Mouse (Mus musculus) spleen, postnatal 36 days (tissue): ENCODE measurements at regions not wholly inside any gene's neighbourhood (a gene's known extent, or its start where the extent isn't known, plus 50 kb on each side); places are given as distances from the start of the nearest gene placed in this dataset.

Experiments used
- DNase-seq, 2 experiments: peaks; one replicate each; pipeline ENCODE4 v3.0.0; 2022; ENCODE audit warnings: low spot score in 2 of 2, mixed read lengths in 1 of 2

DNA sequence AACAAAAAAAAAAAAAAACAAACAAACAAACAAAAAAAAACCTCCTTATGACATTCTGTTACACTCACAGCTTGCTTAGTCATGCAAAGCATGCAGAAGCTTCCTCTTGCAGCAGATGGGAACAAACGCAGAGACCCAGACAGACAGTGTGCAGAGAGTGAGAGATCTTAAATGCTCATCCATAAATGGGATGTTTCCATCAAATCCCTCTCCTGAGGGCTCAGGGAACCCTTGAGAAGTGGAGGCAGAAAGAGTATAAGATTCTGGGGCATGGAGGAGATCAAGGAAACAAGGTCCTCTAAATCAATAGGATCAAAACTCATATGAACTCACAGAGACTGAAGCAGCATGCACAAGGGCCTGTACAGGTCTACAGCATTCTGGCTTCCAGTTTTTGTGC, 52.5 kb downstream of the Adm start:
- DNase-seq, result no peak

DNA sequence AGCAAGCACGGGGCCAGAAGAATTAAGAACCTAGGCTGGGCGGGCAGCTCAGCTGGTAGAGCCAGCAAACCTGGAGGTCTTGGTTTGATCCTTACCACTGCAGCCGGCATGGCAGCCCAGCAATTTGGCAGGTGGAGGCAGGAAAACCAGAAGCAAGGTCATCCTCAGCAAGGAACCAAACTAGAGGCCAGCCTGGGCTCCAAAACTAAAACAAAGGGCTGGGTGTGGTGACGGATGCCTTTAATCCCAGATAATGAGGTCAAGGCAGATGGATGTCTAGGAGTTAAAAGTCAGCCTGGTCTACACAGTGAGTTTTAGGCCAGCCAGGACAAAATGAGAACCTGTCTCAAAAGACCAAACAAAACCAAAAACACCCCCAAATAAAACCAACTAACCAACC, 55.5 kb downstream of the Adm start:
- DNase-seq, result no peak

DNA sequence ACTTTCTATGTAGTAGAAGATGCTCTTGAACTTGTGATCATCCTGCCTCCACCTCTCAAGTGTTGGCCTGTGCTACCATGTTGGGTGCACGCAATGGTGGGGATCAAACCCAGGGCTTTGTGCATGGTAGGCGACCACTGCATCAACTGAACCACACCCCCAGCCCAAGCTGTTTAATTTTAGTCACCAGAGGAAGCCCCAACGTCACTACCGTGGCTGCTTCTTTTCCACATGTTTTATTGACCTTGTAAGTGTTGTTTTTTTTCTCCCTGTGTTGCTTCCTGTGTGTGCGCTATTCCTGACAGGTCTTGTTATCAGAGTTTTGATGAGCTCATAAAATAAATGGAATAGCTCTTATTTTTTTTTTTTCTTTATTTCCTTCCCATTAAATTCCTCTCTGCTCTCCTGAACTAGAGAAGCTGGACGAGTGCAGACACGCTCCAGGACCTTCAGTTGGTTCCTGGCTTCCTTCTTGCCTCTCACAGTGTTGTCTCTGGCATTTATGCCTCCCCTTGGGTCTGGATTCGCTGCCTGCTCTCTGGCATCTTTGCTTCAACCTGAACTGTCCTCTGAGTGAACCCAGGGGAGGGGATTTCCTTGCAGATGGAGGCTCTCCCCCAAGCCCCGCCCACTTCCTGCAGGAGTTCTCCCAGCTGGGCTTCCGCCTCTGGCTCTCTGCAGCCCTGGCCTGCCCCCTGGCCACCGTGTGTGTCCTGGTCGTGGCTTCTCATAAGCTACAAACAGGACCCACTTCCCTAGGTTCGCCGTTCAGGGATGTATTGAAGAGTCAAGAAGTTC, 61.6 kb downstream of the Adm start:
- DNase-seq, result peak; percentile 80 to 83

DNA sequence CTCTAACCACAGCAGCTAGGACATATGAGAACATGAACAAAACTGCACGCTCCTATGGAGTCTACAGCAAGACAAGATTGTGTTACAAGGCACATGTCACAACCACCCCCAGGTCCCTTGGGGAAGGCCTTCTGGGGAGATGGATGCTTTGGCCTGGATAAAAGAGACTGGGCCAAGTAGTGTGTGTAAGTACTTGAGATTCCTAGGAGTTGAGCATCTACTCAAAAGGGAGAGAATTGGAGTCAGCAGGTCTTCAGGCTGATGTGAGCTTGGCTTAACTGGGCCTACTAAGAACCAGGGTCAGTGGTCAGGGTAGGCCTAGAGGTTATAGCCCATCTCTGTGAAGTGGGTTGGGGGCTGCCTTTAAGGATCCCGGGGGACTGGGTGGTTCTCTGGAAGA, 62.8 kb downstream of the Adm start:
- DNase-seq, result no peak

DNA sequence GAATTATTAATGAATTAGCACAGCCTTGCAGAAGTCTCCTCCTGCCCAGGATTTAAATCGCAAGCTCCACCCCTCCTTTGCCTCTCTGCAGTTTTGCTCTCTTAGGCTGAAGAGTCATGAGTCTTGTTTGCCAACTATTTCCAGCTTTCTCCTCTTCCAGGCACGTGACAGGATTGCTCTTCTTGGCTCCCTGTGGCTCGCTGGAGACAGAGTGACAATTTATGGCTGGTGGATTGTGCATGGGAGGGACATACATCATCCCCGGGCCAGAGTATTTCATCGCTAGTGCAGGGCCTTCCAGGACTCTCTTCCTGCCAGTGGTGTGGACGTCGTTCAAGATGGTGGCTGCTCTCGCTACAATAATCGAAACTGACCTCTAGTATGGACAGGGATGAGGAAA, 63.4 kb downstream of the Adm start:
- DNase-seq, result no peak

DNA sequence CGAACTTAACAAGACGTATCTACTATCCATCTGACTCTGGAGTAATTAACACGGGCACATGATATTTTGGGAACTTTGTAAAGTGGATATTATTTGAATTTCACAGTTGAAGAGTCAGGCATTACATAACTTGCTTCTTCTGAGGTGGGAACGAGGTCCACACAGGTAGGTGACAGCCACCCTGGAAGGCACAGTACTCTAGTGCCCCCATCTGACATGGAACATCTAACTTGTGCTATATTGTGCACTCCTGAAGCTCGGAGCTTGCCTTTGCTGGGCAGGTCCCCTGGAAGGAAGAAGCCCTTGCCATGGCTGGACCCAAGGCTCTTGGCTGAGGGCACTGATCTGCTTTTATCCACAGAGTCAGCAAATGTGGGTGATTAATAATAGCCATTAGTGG, 66.8 kb downstream of the Adm start:
- DNase-seq, result no peak

DNA sequence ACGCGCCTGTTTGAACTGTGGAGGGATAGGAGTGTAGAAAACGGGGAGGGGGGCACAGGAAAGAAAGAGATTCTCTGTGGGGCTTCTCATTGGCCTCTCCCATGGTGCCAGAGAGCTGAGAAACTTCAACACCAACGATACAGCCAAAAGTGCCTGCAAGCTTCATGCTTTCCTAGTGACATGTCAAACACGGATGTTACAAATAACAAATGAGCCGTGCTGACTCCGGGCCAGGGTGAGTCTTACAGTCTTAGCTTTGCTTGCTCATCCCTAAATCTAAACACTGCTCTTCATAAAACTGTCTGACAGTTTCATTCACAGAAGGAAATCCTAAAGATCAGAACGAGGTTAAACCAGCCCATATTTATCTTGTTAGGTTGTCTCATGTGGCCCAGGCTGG, 68.3 kb downstream of the Adm start:
- DNase-seq, result no peak

DNA sequence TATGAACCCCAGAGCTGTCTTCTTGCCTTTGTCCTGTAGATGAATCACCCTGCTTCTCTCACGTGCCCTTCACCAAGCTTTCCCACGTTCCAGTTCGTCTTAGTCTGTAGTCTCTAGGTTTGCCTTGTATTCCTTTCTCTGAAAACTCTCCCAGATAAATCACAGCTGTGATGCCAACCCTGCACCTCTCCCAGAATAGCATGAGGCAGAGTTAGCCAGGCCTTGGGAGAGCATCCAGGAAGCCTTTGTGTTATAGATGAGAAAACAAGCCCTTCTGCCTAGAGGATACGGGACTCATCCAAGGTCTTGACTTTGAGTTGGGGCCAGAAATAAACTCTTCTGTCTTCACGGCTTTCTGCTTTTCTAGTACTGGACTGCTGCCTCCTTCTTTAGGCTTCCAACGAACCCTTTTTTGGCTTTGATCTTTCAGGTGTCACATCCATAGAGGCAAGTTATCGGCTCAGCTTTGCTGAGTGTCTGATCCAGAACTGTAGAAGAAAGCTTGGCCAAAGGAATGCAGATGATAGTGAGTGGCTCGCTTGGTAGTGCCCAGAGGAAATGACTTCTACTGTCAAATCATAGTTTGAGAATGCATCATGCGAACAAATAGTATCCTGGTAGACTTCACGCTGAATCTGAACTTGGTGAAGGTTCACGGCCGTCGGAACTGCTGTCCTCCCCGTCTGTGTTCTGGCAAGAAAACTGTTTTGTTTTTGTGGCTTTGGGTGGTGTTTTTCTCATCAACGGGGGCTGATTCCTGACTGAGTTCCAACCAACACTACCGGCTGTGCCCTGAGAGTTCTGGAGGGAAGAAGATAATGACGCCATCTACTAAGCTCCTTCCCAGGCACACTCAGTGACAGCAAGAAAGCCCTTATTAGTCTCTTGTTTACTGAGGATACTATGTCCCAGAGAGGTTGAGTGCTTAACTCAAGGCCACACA, 69.5 kb upstream of the Ampd3 start:
- no peak for DNase-seq

DNA sequence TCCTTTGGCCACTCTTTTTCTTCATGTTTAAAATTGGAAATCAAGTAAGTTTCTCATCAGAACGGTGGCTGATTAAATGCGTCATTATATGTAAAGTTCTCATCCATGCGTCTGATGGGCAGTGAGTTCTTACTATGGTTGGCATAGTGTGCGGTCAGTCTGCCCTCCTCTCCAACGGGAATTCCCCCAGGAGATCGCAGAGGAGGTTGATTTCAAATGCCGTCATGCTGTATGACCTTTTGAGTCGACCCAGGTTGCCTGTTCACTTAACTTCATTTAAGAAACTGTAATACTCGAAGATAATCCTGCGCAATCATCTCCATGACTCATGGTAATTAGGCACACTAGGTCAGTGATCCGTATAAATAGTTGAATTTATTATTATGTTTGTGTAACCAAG, 68.4 kb upstream of the Ampd3 start:
- DNase-seq, result no peak

DNA sequence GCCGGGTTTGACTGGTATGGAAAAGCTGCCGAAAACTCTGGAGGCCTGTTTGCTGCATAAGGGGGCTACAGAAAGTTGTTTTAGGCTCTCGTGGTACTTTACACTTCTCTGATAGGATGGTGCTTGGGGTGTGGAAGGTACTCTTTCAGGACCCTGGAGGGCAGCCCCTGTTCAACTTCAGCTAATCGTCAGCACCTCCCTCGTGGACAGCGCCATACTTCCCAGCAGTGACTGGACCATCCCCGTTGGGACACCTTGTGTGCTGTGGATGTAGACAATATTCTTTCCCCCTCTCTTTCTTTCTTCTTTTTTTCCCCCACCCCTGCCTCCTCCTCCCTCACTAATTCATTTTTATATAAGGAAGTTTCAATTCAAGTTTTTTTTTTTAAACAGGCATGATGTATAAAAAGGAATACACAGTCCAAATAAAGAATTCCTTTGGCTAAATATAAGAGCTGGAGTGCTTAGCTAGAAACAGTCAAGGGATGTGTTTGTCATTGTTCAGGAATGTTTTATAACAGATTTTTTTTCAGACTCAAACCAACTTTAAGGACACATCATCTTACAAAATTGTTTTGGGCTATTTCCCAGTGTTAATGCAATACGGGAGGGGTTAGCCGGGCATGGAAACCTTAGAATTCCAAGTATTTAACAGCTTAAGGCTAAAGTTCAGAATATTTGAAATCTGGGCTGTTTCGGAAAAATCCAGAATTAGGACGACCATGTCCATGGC, 66.2 kb upstream of the Ampd3 start:
- DNase-seq, result no peak

DNA sequence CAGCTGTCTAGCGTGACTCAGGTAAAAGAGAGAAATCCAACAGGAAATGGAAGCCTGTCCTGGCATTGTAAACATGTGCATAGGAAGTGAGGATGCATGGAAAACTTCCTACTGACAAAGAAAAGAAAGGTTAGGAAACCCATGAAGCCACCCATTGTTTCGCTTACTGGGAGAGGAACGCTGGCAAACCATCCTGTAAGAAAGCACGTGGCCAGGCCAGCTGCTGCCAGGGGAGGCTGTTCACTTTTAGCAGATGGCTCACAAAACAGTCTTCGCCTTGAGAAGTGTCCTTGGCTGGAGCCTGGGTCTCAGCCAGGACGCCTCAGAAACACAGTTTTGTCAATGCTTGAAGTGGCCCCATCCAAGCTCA, 65.6 kb upstream of the Ampd3 start:
- no peak for DNase-seq

DNA sequence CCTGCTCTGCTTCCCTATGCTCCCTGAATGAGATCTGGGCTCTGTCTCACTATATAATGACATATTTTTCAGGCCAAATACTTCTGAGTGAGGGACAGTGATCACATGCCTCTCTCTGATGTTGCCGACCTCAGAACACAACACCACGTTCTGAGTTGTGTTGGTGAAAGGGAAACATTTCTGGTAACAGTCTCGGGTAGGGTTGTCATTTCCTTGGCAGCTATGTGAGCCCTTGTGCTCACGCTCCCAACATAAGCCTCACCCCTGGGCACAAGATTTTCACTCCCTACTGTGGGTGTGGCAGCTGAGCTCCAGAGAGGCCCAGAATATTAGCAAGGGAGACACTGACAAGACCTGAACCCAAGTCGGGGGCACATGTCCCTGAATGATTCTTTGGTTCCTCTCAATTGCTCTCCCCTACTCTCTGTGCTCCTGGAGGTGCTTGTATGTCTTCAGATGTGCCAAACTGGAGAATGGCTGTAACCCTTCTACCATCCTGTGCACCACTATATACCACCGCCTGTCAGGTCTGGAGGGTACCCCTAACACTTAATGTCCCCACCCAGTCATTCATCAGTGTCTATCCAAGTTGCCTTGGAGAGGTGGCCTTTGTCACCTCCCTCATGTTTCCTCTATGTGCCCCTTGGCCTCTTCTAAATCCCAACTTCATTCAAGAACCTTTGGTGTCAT, 62.5 kb upstream of the Ampd3 start:
- no peak for DNase-seq

DNA sequence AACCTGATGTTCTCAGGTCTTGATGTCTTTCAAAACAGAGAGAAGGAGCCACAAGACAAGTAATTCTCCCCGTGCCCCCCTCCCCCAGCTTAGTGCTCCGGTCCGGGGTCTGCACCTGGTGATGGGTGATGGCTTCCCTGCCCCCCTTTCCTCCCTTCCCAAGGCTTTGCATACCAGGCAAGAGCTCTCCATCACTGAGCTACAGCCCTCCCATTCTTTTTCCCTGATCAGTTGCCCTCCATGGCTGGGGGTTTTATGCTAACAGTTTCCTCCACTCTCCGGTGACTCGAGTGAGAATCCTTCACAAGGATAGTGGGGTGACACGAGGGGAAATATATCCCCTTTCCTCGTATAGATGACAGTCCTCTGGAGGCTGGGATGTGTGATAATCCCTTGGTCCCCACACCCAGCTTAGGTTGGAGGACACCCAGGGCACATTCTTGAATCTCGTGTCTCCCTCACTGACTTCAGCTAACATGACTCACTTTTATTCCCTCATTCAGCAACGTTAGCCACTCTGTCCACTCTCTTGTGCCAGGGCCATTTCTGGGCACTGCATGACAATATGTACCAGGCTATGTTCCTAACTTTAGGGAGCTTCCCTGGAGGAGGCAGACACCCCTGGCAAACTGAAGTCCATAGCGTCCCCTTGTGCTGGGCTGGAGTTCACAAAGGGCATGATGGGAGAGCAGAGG, 61.9 kb upstream of the Ampd3 start:
- DNase-seq, result no peak

DNA sequence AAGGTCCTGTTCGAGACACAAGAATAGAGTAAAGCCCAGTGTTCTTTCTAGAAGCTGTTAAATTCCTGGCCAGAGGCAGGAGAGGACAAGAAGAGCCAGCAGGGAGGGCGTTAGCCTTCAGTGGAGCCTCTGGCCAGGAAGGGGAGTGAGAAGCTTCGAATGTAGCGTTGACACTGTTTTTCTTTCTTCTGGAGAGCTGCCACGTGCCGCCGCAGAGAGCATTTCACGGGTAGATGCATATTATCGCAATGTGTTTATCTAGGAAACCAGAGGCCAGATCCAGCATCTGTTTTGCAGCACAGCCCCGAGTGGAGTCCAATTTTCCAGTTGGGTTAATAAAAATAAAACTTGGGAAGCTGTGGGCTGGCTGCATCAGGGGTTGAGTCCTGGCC, 61.3 kb upstream of the Ampd3 start:
- no peak for DNase-seq

DNA sequence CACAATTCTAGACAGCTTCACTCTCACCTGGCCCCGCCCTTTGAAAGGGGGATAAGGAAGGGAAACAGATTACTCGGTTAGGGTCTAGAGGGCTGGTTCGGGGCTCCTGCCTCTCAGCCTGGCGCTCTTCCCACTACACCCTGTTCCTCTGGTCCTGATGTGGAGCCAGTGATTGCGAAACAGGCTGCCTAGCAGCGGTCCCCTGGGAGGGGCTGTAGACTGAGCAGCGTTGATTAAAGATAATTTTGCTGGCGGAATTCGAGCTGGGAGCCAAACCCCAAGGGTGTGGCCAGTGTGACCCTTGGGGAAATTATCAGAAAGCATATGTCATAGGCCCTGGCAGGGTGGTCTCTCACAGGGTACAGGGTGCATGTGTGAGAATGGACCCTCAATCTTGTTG, 59.9 kb upstream of the Ampd3 start:
- no peak for DNase-seq

DNA sequence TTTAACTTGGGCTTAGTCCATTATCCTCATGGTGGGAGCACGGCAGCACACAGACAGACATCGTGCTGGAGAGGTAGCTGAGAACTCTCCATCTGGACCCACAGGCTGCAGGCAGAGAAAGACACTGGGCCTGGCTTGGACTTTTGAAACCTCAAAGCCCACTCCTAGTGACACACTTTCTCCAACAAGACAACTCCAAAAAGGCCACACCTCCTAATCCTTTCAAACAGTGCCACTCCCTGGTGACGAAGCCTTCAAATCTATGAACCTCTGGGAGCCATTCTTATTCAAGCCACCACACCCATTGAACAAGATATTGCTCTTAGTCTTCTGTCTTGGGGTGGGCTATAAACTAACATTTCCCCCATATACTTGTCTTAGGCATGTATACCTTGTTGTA, 59.2 kb upstream of the Ampd3 start:
- no peak for DNase-seq

DNA sequence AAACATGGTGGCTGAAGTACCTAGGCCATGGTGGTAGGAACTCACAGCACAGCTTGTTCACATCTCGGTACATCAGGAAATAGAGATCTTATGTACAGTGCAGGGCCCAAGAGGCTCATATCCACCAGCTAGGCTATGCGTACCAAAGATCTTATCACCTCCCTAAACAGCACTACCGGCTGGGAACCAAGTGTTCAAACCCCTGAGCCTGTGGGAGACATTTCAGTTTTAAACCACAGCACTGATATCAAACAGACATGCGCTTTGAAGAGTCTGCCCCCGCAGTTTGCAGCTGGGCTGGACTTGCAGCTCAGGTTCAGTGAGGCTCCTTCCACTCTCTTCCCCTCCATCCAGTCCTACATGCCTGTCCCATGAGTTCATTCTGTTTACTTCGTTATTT, 58.4 kb upstream of the Ampd3 start:
- no peak for DNase-seq

DNA sequence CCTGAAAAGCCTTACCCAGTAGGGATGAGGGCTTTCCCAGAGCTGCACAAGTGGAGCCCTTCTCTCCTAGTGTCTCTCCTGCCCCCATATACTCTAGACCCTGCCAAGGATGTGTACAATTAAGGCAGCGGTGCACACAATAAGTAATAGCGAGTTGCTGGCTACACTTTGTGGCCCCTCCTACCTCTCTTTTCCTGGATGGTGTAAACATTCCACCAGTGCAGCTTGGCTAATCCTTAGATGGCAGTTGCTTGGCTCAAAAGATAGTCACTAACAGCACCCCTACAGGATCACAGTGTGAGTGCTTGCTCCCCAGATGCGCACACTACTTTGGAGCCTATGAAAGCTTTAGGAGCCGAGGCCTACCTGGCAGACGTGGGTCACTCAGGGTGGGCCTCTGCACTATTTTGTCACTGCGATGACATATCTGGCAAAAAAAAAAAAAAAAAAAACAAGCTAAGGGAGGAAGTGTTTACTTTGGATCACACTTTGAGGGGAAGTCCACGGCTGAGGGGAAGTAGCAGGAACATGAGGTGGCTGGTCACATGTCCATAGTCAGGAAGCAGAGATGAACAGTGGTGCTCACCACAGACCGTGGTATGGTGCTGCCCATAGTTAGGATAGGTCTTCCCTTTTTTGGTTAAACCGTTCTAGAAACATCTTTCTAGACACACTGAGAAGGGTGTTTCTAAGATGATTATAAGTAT, 57.6 kb upstream of the Ampd3 start:
- no peak for DNase-seq

DNA sequence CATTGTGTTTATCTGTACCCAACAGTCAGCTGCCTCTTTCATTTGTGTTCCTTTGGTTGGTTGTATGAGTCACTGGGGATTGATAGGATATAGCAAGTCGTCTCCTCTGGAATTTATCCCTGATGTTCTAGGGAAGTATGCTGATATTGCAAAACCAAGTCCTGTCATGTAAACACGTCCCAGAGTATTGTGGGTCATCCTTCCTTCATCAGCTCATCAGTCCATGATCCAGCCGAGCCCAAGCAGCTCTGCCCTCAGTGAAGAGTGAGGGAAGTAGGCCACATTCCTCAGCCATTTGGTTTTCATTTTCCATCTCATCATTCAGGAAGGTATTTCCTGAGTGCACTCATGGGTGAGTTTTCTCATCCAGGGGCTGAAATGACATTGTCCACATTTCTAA, 54.3 kb upstream of the Ampd3 start:
- DNase-seq, result no peak

DNA sequence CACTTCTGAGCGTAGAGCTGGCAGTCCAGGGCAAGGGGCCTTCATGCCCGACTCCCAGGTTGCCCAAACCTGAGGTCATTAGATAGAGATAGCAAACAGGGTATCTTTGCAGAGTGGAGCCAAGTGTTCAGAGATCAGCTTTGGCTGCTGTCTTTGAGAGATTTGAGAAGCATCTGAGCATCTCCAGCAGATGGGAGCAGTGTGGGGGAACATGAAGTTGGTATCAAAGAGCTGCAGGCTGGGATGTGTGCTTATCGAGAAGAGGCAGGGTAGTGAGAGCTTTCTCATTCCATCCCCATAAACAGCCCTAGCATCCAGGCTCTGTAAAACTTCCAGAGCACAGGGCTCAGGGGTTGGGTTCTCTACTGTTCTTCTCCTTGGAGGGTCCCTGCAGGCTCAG, 52.9 kb upstream of the Ampd3 start:
- DNase-seq, result no peak

DNA sequence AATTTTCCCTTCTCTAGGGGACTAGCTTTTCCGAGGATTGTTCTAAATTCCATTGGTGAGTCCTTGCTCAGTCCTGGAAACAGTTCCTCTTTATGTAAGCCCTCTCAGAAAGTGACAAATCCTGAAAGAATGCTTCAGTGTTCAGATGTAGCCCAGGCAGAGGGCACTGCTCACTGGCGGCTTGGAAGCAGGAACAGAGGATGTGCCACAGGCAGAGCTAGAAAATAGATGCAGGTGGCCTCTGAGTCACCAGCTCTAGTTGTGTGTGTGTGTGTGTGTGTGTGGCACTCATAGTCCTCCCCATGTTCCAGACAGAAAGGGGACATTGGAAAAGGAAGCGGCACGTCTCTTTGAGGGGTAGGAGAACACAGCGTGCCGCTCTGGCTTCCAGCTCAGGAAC, 52.5 kb upstream of the Ampd3 start:
- no peak for DNase-seq
